Mouse (Mus musculus) hindbrain, postnatal 0 days (tissue): ENCODE data around the gene Cfap77. TPM values are rescaled to one million over a fixed set of nuclear protein-coding genes. Genes with fewer than 3 reads are reported as not detected.
A peak's percentile ranks its signal among the peaks of the same experiment; 100 is the strongest.

Source experiments
- ATAC-seq: fragments of 200-750 bp; cut with Nextera tagmentation; 2 replicates; pipeline ENCODE4 v1.8.0; 2017; ENCODE audit warnings: mild to moderate bottlenecking, moderate TSS enrichment, moderate library complexity
- DNase-seq: peaks from one replicate; pipeline ENCODE4 v3.0.0-alpha.2; 2015; ENCODE audit warnings: low spot score
- H3K27ac ChIP-seq: fragments of 300-500 bp; sonication (generic); 2 replicates; pipeline ENCODE4 v1.5.1; 2014; ENCODE audit warnings: mild to moderate bottlenecking
- H3K27me3 ChIP-seq: fragments of 300-500 bp; sonication (generic); 2 replicates; pipeline ENCODE4 v1.6.1; 2014; ENCODE audit warnings: low read length, mixed read lengths; ENCODE audit not compliant: insufficient read depth
- H3K36me3 ChIP-seq: fragments of 300-500 bp; sonication (generic); 2 replicates; pipeline ENCODE4 v1.6.1; 2014; ENCODE audit warnings: low read length, mixed read lengths; ENCODE audit not compliant: insufficient read depth
- H3K4me1 ChIP-seq: fragments of 300-500 bp; sonication (generic); 2 replicates; pipeline ENCODE4 v1.6.1; 2014; ENCODE audit warnings: antibody characterized with exemption, low read length, mixed read lengths; ENCODE audit not compliant: insufficient read depth
- H3K4me2 ChIP-seq: fragments of 300-500 bp; sonication (generic); 2 replicates; pipeline ENCODE4 v1.6.1; 2014; ENCODE audit warnings: low read depth, mild to moderate bottlenecking, low read length, moderate library complexity, mixed read lengths
- H3K4me3 ChIP-seq: fragments of 300-500 bp; sonication (generic); 2 replicates; pipeline ENCODE4 v1.5.1; 2014; ENCODE audit warnings: low read length
- H3K9ac ChIP-seq: fragments of 300-500 bp; sonication (generic); replicated peaks from 2 replicates; pipeline ENCODE4 v1.6.1; 2014; ENCODE audit warnings: mild to moderate bottlenecking, low read length, moderate library complexity, mixed read lengths
- H3K9me3 ChIP-seq: fragments of 300-500 bp; sonication (generic); 2 replicates; pipeline ENCODE4 v1.6.1; 2016; ENCODE audit warnings: low read length, mixed read lengths
- CTCF ChIP-seq: IDR thresholded peaks from 2 replicates; pipeline ENCODE4 v1.5.1; 2016; ENCODE audit warnings: antibody characterized with exemption, control low read depth, low read depth
- WGBS: fragments of 180-500 bp; shearing (Covaris S2); extraction: QIAGEN DNeasy Blood & Tissue Kit; methylation state at CpG from one replicate; pipeline ENCODE4 v1.1.7; 2014; 5-methylcytosine and 5-hydroxymethylcytosine counted together
- polyA plus RNA-seq: library from polyadenylated mRNA; unstranded; fragments of >200 nt; fragmentation: Nextera tagmentation; extraction: Ambion mirVana; gene quantifications from 2 replicates; pipeline ENCODE4 v1.2.1, GENCODE M21; 2015
- total RNA-seq: library from RNA; depleted of rRNA; stranded (reverse); fragments of >200 nt; gene quantifications from 2 replicates; pipeline ENCODE4 v1.2.3, GENCODE M21; 2014

Cfap77 gene
- total and polyA plus RNA-seq, 2 experiments from 2014 or later = 0.58 to 0.96 TPM

- Histone ChIP-seq H3K4me1 (no peaks in the 10 kb centered on the region), H3K4me2 (no peak overlapping the region), H3K4me3 (no peak overlapping the region), H3K9me3 (no peaks in the 10 kb centered on the region), H3K27me3 (peaks cover 36% of the 10 kb centered on the region), H3K27ac (no peak overlapping the region), H3K9ac (no peak overlapping the region), H3K36me3 (no peaks in the 10 kb centered on the region)
- peak; percentile 99 for TF ChIP-seq CTCF
- WGBS = 2% methylated on average over 4 of the region's 4 CpGs
- peak; percentile 88 for ATAC-seq
- peak; percentile 86 for DNase-seq
Measured at GRCm38 (mm10) chr2:28923912-28924311, 131.0 kb downstream of the Cfap77 start.

- Histone ChIP-seq H3K27me3 (peaks cover 61% of the 10 kb centered on the region), H3K9ac (no peak overlapping the region), H3K4me1 (no peaks in the 10 kb centered on the region), H3K4me3 (no peak overlapping the region), H3K27ac (peak overlapping the region; percentile 5; the same call in 1 of the 2 replicates), H3K4me2 (0 out of 2 replicates have a peak overlapping the region, but pooled peaks have one; percentile 52), H3K9me3 (no peaks in the 10 kb centered on the region), H3K36me3 (no peaks in the 10 kb centered on the region)
- TF ChIP-seq CTCF = no peak
- WGBS = 5% methylated on average over 4 of the region's 4 CpGs
- ATAC-seq (no peak), DNase-seq (no peak)
Measured at GRCm38 (mm10) chr2:28919001-28919400, 135.9 kb downstream of the Cfap77 start.

GRCm38 (mm10) chr2:28917518-28918361 lies 137.1 kb downstream of the Cfap77 start:
- Histone ChIP-seq H3K4me3 (peak overlapping the region; percentile 44), H3K27ac (peak overlapping the region; percentile 77), H3K36me3 (no peaks in the 10 kb centered on the region), H3K27me3 (peaks cover 56% of the 10 kb centered on the region), H3K9ac (peak overlapping the region; percentile 37), H3K9me3 (no peaks in the 10 kb centered on the region), H3K4me2 (peak overlapping the region; percentile 52), H3K4me1 (no peaks in the 10 kb centered on the region)
- DNase-seq (peak; percentile 67), ATAC-seq (no peak)
- no peak for TF ChIP-seq CTCF
- under 1% methylated on average over 70 of the region's 73 CpGs for WGBS

GRCm38 (mm10) chr2:28917156-28917517 lies 137.7 kb downstream of the Cfap77 start:
- H3K4me1 ChIP-seq = no peaks in the 10 kb centered on the region
- 11% methylated on average over 11 of the region's 11 CpGs for WGBS
- no peak for TF ChIP-seq CTCF
- H3K27me3 ChIP-seq = peaks cover 54% of the 10 kb centered on the region
- no peaks in the 10 kb centered on the region for H3K9me3 ChIP-seq
- peak overlapping the region; percentile 52 for H3K4me2 ChIP-seq
- peak overlapping the region; percentile 37; the same call in 1 of the 2 replicates for H3K9ac ChIP-seq
- H3K4me3 ChIP-seq = peak overlapping the region; percentile 44
- no peak for DNase-seq
- ATAC-seq = no peak
- no peaks in the 10 kb centered on the region for H3K36me3 ChIP-seq
- peak overlapping the region; percentile 77 for H3K27ac ChIP-seq

- H3K27ac ChIP-seq = peak within 1 kb of the TSS; percentile 77
- peak; percentile 83 for DNase-seq
Measured at GRCm38 (mm10) chr2:28916513-28916865, 138.4 kb downstream of the Cfap77 start, which contains the start of gene Barhl1. Barhl1 (minus strand) TSS chr2:28916668.

GRCm38 (mm10) chr2:28915768-28916512 lies 138.9 kb downstream of the Cfap77 start:
- ATAC-seq = peak; percentile 66
- no peak for TF ChIP-seq CTCF
- Histone ChIP-seq H3K9me3 (no peaks in the 10 kb centered on the region), H3K27me3 (peaks cover 46% of the 10 kb centered on the region), H3K9ac (peak overlapping the region; percentile 56), H3K4me3 (peak overlapping the region; percentile 44), H3K4me2 (peak overlapping the region; percentile 52), H3K27ac (peak overlapping the region; percentile 73), H3K36me3 (no peaks in the 10 kb centered on the region), H3K4me1 (no peaks in the 10 kb centered on the region)
- WGBS = under 1% methylated on average over 47 of the region's 50 CpGs
- peak; percentile 54 for DNase-seq

More at GRCm38 (mm10) chr2:28916513-28916865, 138.4 kb downstream of the Cfap77 start, which contains the start of gene Barhl1:
- 2% methylated on average over 18 of the region's 18 CpGs for WGBS
- no peak for TF ChIP-seq CTCF
- no peaks in the 10 kb centered on the region for H3K9me3 ChIP-seq
- no peaks in the 10 kb centered on the region for H3K4me1 ChIP-seq
- peak within 1 kb of the TSS; percentile 52 for H3K4me2 ChIP-seq
- H3K27me3 ChIP-seq = peaks cover 47% of the 10 kb centered on the region
- ATAC-seq = peak; percentile 30; the same call in 1 of the 2 replicates
- peak within 1 kb of the TSS; percentile 56 for H3K9ac ChIP-seq
- H3K4me3 ChIP-seq = peak within 1 kb of the TSS; percentile 44
- H3K36me3 ChIP-seq = no peaks in the 10 kb centered on the region
